Mouse (Mus musculus) embryonic stem cell, embryonic (primary cell): ENCODE measurements around the gene Calm3.

Experiments used
- CTCF ChIA-PET, 4 experiments: fragments of 300-600 bp in 2 of 4; fragments of 350-600 bp in 2 of 4; sonication (Branson Sonifier 250); formaldehyde crosslinking; loops; one replicate each; lab custom pipeline; 2022; ENCODE audit warnings: inconsistent platforms in 2 of 4; lab: Charles Lee
- POLR2A ChIA-PET, 4 experiments: fragments of 300-600 bp in 2 of 4; fragments of 350-600 bp in 2 of 4; sonication (Branson Sonifier 250); formaldehyde crosslinking; loops; one replicate each; lab custom pipeline; 2022; ENCODE audit warnings: antibody characterized with exemption in 4 of 4, inconsistent platforms in 1 of 4; lab: Charles Lee

The Calm3 gene

GRCm38 (mm10) chr7:16924037-16924834, at the start of gene Calm3:
TSS of gene Calm3 (minus strand) at chr7:16924114.
- CTCF ChIA-PET, result interaction anchor here in 3 of 4 experiments (0.9 to 3.0 kb wide), 8 partner anchors 9 to 49 kb away, joined by 3 to 11 read pairs (median 4); partner anchors contain the start of genes Gng8 (in 2 of the 3) and Dact3 (in 1 of the 3)
- POLR2A ChIA-PET, result interaction anchor here (0.6 to 2.3 kb wide), 18 partner anchors 9 to 108 kb away, joined by 3 to 10 read pairs (median 4); partner anchors contain the start of genes Dact3 (in 2 of the 4), Gng8 (in 1 of the 4) and Strn4 (in 1 of the 4)

GRCm38 (mm10) chr7:16971160-16971559, 47.2 kb upstream of the Calm3 start:
- ChIA-PET POLR2A (interaction anchor here in 1 of 4 experiments (1.0 to 1.4 kb wide), 2 partner anchors 10 to 29 kb away, joined by 3 to 4 read pairs; no protein-coding TSS in a partner anchor), CTCF (interaction anchor here in 3 of 4 experiments (0.6 to 1.9 kb wide), 5 partner anchors 19 to 80 kb away, joined by 3 to 6 read pairs (median 4); no protein-coding TSS in a partner anchor)

GRCm38 (mm10) chr7:16968414-16968813, 44.5 kb upstream of the Calm3 start:
- POLR2A ChIA-PET, result interaction anchor here in 1 of 4 experiments (1.1 kb wide), 1 partner anchor 18 kb away, joined by 4 read pairs; no protein-coding TSS in a partner anchor
- CTCF ChIA-PET, result interaction anchor here in 1 of 4 experiments (1.0 kb wide), 1 partner anchor 35 kb away, joined by 4 read pairs; no protein-coding TSS in a partner anchor

- CTCF ChIA-PET, result interaction anchor here in 3 of 4 experiments (0.6 to 3.5 kb wide), 6 partner anchors 10 to 60 kb away, joined by 3 to 15 read pairs (median 4); no protein-coding TSS in a partner anchor
- POLR2A ChIA-PET, result interaction anchor here in 1 of 4 experiments (1.0 to 2.2 kb wide), 4 partner anchors 9 to 99 kb away, joined by 4 to 6 read pairs (median 5); no protein-coding TSS in a partner anchor
Measured at GRCm38 (mm10) chr7:16961678-16962077, 37.8 kb upstream of the Calm3 start.

- POLR2A ChIA-PET, result interaction anchor here in 2 of 4 experiments (1.0 to 1.7 kb wide), 5 partner anchors 8 to 97 kb away, joined by 3 to 5 read pairs (median 3); partner anchors contain the start of gene Pnmal2 (in 1 of the 2)
- CTCF ChIA-PET, result interaction anchor here in 3 of 4 experiments (0.7 to 3.5 kb wide), 8 partner anchors 8 to 46 kb away, joined by 3 to 15 read pairs (median 4); no protein-coding TSS in a partner anchor
Measured at GRCm38 (mm10) chr7:16959539-16960187, 35.7 kb upstream of the Calm3 start, which contains the start of gene Pnmal1. TSS of gene Pnmal1 (plus strand) at chr7:16959679.

- ChIA-PET POLR2A (interaction anchor here in 2 of 4 experiments (0.6 to 1.0 kb wide), 3 partner anchors 38 to 87 kb away, joined by 3 to 5 read pairs (median 4); no protein-coding TSS in a partner anchor), CTCF (interaction anchor here in 3 of 4 experiments (0.7 to 1.3 kb wide), 7 partner anchors 11 to 118 kb away, joined by 3 to 5 read pairs (median 4); partner anchors contain the start of gene Psg16 (in 1 of the 3))
Measured at GRCm38 (mm10) chr7:16956410-16957265, 32.7 kb upstream of the Calm3 start.

GRCm38 (mm10) chr7:16955712-16956111, 31.8 kb upstream of the Calm3 start:
- ChIA-PET CTCF (interaction anchor here in 3 of 4 experiments (0.5 to 1.2 kb wide), 9 partner anchors 11 to 261 kb away, joined by 3 to 5 read pairs (median 3); no protein-coding TSS in a partner anchor), POLR2A (interaction anchor here in 3 of 4 experiments (0.6 to 0.7 kb wide), 4 partner anchors 32 to 108 kb away, joined by 3 to 5 read pairs (median 4); no protein-coding TSS in a partner anchor)

GRCm38 (mm10) chr7:16953776-16954175, 29.9 kb upstream of the Calm3 start:
- POLR2A ChIA-PET, result interaction anchor here in 1 of 4 experiments (0.7 kb wide), 1 partner anchor 100 kb away, joined by 3 read pairs; no protein-coding TSS in a partner anchor
- CTCF ChIA-PET, result interaction anchor here in 2 of 4 experiments (0.6 to 4.9 kb wide), 2 partner anchors 48 to 112 kb away, joined by 4 to 111 read pairs; no protein-coding TSS in a partner anchor

- POLR2A ChIA-PET, result interaction anchor here in 3 of 4 experiments (0.5 to 4.8 kb wide), 19 partner anchors 9 to 332 kb away, joined by 3 to 24 read pairs (median 4); partner anchors contain the start of gene Gng8 (in 1 of the 3)
- CTCF ChIA-PET, result interaction anchor here (0.5 to 5.2 kb wide), 51 partner anchors 9 to 262 kb away, joined by 3 to 111 read pairs (median 5); partner anchors contain the start of genes Gng8 (in 2 of the 4), Pnmal1 (in 2 of the 4), Psg16 (in 2 of the 4) and Calm3 (in 1 of the 4)
Measured at GRCm38 (mm10) chr7:16950861-16951635, 27.1 kb upstream of the Calm3 start.

GRCm38 (mm10) chr7:16949908-16950841, 26.3 kb upstream of the Calm3 start:
- CTCF ChIA-PET, result interaction anchor here (0.5 to 5.2 kb wide), 46 partner anchors 10 to 1046 kb away, joined by 3 to 111 read pairs (median 6); partner anchors contain the start of genes Pnmal1 (in 2 of the 4), Calm3 (in 1 of the 4), Dact3 (in 1 of the 4) and Gng8 (in 1 of the 4)
- POLR2A ChIA-PET, result interaction anchor here in 3 of 4 experiments (0.7 to 4.8 kb wide), 16 partner anchors 15 to 1000 kb away, joined by 3 to 24 read pairs (median 4); partner anchors contain the start of gene Gng8 (in 1 of the 3)

GRCm38 (mm10) chr7:16948923-16949458, 25.1 kb upstream of the Calm3 start:
- ChIA-PET POLR2A (interaction anchor here in 2 of 4 experiments (1.4 to 4.8 kb wide), 2 partner anchors 18 to 46 kb away, joined by 3 to 24 read pairs; no protein-coding TSS in a partner anchor), CTCF (interaction anchor here (0.6 to 5.2 kb wide), 12 partner anchors 8 to 138 kb away, joined by 3 to 111 read pairs (median 10); partner anchors contain the start of gene Gng8 (in 1 of the 4))

GRCm38 (mm10) chr7:16947959-16948361, 24.0 kb upstream of the Calm3 start:
- ChIA-PET CTCF (interaction anchor here in 3 of 4 experiments (0.5 to 6.0 kb wide), 10 partner anchors 9 to 118 kb away, joined by 3 to 47 read pairs (median 4); partner anchors contain the start of gene Gng8 (in 1 of the 3)), POLR2A (interaction anchor here in 2 of 4 experiments (1.0 to 4.8 kb wide), 2 partner anchors 46 to 47 kb away, joined by 4 to 24 read pairs; no protein-coding TSS in a partner anchor)

GRCm38 (mm10) chr7:16947349-16947895, 23.5 kb upstream of the Calm3 start:
- ChIA-PET CTCF (interaction anchor here in 3 of 4 experiments (0.5 to 6.0 kb wide), 11 partner anchors 8 to 119 kb away, joined by 3 to 47 read pairs (median 4); partner anchors contain the start of gene Gng8 (in 1 of the 3)), POLR2A (interaction anchor here in 3 of 4 experiments (0.7 to 4.8 kb wide), 3 partner anchors 20 to 47 kb away, joined by 3 to 24 read pairs (median 4); no protein-coding TSS in a partner anchor)
